Mouse (Mus musculus): ENCODE results near the gene Havcr1. TPM values are rescaled to one million over a fixed set of nuclear protein-coding genes. Genes with fewer than 3 reads are reported as not detected.
"Not testable (repeated sequence)": the region's sequence is repeated elsewhere in the genome, so short reads cannot be mapped to it uniquely, and the experiment has no call there.

Havcr1 gene
- not detected for total RNA-seq (2021)

DNA sequence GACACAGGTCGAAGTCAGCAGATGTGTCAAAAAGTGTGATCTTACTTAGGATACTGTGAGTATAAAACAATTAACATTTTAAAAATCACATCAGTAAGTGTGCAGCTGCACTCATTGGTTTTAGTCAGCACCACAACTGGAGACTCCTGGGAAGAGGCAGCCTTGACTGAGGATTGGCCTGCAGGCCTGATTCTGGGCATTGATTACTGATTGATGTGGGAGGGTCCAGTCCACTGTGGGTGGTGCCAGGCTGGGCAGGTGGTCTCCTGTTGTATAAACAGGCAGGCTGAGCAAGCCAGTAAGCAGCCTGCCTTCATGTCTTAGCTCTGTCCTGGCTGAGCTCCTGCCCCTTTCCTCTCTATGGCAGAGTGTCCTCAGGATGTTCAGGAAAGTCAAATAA is at the start of gene Havcr1:
Gene Havcr1 (plus strand): TSS at position 5 of the 400 bp plus-strand sequence.
- intact Hi-C loops (cut with DNase I): not testable (repeated sequence)

DNA sequence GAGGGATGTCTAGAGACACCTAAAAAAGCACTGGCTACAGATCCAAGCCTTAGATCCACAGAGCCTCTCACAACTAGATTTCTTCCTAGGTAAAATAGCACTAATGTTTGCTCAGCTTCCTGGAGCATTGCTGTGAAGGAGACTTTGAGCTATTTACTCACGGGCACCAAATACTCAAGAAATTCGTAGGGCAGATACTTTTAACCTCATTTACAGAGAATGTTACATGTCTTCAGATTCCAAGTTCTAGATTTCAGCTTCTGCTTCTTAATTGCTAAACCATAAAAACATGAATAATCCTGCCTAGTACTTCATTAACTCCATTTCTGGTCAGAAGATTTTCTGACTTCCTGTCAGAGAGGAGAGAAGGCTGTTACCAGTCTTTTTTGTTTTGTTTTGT is 44.7 kb upstream of the Havcr1 start:
- intact Hi-C loops (cut with DNase I): no loop called here
- no peak for DNase-seq (ENCODE audit: low spot score in 2 of 2)

More for the DNA sequence above, at the start of gene Havcr1:
- not testable (repeated sequence) for DNase-seq (ENCODE audit: low spot score in 2 of 2)

DNA sequence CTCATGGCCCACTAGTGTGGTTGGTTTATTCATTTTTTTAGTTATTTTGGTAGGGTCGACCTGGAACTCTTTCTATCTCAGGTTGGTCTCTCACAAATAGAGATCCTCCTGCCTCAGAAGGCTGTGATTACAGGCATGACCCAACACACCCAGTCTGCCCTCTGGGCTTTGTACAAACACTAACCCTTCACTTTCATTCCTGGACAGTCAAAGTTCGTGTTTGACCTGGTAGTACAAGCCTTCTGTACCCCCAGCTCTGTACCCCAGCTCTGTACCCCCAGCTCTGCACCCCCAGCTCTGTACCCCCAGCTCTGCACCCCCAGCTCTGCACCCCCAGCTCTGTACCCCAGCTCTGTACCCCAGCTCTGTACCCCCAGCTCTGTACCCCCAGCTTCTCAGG is 39.0 kb upstream of the Havcr1 start:
- intact Hi-C loops (cut with DNase I); DNase-seq (ENCODE audit: low spot score in 2 of 2): not testable (repeated sequence)

DNA sequence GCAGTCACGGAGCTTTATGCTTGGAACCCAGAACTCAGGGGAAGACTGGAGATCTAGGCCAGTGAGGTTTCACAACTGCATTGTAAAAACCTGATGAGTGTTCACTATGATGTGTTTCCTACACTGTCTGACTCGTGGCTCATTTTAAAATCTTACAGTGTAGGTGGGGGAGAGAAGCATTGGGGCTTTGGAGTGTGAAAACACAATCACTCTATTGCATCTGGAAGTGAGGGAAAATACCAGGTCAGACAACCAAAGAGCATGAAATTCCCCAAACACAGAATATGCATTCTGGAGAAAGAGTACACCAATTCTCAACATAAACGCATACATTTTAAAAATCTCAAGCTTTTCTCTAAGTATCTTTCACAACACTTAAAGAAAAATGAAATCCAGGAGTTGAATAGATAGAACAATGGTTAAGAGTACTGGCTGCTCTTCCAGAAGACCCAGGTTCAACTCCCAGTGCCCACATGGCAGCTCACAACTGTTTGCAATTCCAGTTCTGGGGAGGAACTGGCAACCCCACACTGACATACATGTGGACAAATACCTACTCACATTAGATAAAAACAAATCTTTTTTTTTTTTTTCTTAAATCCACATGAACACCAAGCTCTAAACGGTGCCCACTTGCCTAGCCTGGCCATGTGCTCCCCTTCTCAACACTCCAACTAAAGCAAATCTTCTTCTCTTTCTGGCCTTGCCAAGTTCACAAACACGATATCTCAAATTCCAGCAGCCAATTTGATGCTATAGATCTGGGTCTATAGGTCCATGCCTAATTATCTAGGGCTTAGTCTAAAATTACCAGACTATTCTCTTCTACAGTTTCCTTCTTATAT is 37.2 kb upstream of the Havcr1 start:
- intact Hi-C loops (cut with DNase I): no loop called here
- DNase-seq (ENCODE audit: low spot score in 2 of 2): no peak

DNA sequence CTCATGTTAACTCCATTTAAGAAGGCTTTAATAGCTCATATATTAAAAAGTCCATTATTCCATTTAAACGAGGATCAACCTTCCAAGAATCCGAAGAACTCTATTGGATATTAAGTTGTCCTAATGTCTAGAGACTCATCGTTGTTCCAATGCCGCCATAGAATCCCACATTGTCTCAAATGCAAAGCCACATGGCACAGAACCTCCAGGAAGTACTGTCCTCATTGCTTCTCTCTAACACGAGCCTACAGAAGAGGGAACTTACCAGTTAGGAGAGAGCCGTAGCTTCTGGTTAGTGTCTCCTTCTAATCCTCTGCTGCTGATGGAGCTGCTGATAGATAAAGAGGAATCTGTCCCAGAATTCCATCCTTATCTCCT is 36.6 kb upstream of the Havcr1 start:
- intact Hi-C loops (cut with DNase I): no loop called here
- no peak for DNase-seq (ENCODE audit: low spot score in 2 of 2)

DNA sequence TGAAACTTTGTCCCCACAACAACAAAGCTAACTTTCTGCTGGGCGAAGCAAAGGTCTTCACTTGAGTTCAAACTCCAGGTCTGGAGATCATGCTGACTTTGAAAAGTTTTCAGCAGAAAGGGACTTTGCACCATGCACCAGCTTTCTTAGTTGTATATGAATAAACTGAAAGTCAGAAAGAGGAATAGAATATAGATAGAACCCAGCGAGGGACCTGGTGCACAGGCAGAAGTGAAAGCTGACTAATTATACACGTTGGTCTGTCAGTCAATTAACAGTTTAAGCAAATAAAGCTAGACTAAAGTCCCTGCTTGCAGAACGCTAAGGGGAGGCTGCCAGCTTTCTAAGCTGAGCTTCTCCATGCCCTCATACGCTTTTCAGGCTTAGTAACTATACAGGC is 36.0 kb upstream of the Havcr1 start:
- intact Hi-C loops (cut with DNase I): no loop called here
- no peak for DNase-seq (ENCODE audit: low spot score in 2 of 2)

DNA sequence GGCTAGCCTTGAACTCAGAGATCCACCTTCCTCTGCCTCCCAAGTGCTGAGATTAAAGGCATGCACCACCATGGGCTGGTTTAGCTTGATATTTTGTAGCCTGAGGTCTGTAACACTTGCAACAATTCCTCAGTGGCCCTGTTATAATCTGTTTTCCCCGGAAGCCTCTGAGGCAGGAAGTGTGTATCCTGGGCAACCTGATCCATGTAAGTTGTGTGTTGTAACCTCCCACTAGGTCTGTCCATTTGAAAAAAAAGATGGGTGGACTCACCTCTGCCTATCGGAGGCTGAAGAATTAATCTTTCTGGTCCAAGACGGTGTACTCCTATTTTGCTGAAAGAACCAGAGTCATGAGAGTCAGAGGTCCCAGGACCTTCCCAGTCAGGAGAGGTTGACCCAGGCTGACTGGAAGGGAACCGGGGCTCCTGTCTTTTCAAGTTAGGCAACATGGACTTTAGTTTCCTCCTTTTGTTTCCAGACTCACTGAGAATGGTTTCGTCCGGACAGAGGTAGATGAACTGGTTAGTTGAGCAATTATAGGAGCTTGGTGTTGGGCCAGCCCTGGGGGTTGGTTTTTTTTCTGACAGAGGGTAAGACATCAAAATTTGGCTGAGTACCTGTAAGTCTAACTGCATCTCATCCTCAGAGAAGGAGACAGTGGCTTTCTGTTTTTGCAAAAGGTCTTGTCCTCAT is 28.1 kb upstream of the Havcr1 start, which contains the start of gene Timd2:
Gene Timd2 (minus strand): TSS at position 398 of the 693 bp plus-strand sequence.
- intact Hi-C loops (cut with DNase I): no loop called here
- DNase-seq (ENCODE audit: low spot score in 2 of 2): no peak

DNA sequence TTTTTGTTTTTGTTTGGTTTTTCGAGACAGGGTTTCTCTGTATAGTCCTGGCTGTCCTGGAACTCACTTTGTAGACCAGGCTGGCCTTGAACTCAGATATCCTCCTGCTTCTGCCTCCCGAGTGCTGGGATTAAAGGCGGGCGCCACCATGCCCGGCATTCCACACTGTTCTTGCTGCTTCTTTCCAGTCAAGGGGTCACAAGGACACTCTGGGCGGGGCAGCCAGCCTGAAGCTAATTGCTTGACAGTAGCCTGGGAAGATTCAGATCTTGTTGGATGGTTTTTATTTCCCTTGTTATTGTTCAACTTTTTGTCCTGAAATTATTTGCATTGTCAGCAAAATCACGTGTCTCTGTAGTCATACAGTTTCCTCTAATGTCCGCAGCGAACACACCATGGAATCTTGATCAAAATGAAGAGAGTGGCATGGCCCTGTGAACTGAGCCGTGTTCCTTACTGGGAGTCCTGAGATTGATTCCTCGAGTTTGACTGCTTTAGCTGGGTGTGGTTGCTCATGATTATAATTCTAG is 3.3 kb upstream of the Havcr1 start:
- intact Hi-C loops (cut with DNase I): no loop called here
- no peak for DNase-seq (ENCODE audit: low spot score in 2 of 2)

DNA sequence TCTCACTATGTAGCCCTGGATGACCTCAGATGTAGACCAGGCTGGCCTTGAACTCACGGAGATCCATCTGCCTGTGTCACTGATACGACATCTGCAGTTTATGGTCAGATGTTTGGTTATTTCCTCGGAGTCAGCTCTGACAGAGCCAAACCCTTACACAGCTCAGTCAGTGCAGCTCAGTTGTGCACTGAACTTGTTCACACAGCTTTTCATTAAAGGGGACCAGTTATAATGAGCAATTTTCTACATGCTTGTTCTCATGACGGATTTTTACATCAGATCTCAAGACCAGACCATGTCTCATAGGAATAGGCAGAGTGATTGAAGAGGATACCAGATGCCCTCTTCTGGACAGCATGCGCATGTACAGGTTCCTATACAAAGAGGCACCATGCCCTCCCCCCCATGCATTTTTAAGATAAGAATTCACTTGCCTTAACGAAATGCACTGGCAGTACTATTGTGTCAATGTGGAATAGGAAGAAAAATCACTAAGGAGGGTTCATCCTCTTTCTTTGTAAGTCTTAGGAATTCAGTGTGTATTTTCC is 1.6 kb upstream of the Havcr1 start:
- intact Hi-C loops (cut with DNase I): no loop called here
- DNase-seq (ENCODE audit: low spot score in 2 of 2): peak in 1 of 2 experiments; percentile 12

DNA sequence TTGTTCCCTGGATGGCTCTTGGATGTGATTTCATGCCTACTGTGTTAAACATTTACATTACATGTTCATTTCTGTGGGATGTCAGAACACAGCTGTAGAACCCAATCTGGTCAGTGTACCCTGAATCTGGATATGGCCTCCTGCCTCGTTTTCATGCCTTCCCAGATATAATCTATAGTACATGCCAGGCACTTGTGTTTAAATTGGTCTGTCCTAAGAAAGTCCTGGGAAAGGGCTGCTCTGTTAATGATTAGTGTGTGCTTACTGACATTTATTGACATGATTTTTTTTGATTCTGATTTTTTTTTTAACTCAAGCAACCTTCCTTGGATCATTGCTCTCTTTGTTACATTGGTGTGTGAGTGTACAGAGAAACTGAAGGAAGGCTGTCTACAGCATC is 263 bp upstream of the Havcr1 start:
- intact Hi-C loops (cut with DNase I): no loop called here
- DNase-seq (ENCODE audit: low spot score in 2 of 2): no peak

DNA sequence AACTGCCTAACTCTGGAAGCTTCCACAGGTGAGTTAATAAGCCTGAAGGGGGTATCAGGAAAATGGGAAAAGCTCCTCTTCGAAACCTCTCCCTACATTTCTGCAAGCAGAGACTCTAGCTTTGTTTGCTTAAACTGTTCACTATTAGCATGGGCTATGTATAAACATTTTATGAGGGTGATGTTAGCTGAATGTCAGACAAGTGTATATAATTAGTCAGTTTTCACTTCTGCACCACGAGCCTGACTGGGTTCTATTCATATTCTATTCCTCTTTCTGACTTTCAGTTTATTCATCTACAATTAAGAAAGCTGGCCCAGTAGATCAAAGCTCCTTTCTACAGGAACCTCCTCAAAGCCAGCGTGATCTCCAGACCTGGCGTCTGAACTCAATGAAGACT is 4.6 kb downstream of the Havcr1 start:
- intact Hi-C loops (cut with DNase I): no loop called here
- DNase-seq (ENCODE audit: low spot score in 2 of 2): no peak

DNA sequence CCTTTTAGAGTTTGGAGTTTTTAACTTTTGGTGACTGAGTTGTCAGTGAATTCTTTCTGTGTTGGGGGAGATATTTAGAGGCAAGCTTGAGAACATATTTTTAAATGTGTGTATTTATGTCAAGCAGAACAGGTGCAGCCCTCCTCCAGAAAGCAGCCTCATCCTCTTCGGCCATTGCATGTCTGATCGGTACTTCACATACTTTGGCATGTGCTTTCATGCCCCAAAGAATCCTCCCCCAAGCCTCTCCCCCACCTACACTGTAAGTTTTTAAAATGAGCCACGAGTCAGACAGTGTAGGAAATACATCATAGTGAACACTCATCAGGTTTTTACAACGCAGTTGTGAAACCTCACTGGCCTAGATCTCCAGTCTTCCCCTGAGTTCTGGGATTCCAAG is 6.0 kb downstream of the Havcr1 start:
- intact Hi-C loops (cut with DNase I): no loop called here
- no peak for DNase-seq (ENCODE audit: low spot score in 2 of 2)

DNA sequence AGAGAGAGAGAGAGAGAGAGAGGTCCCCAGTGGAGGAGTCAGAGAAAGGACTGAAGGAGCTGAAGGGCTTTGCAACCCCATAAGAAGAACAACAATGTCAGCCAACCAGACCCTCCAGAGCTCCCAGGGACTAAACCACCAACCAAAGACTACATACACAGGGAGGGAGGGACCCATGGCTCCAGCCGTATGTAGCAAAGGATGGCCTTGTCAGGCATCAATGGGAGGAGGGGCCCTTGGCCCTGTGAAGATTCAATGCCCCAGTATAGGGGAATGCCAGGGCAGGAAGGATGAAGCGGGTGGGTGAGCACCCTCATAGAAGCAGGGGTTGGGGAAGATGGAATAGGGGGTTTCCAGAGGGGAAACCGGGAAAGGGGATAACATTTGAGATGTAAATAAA is 6.8 kb downstream of the Havcr1 start:
- intact Hi-C loops (cut with DNase I): no loop called here
- no peak for DNase-seq (ENCODE audit: low spot score in 2 of 2)

DNA sequence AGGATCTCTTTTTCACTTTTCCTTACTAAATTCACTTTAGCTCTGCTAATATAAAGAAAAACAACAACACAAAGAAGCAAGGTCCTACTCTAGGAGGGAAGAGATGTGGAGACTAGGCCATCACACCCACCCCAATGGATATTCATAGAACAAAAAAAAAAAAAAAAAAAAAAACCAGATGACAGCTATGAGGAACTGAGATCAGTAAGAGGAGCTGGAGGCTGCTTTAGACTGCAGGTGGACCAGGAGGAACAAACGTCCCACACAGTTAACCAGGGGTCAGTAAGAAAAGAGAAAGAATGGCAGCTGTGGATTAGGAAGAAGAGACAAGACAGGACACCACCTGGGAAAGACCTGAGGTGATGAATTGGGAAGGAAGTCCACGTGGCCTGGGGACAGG is 13.1 kb downstream of the Havcr1 start:
- intact Hi-C loops (cut with DNase I): no loop called here
- DNase-seq (ENCODE audit: low spot score in 2 of 2): no peak

DNA sequence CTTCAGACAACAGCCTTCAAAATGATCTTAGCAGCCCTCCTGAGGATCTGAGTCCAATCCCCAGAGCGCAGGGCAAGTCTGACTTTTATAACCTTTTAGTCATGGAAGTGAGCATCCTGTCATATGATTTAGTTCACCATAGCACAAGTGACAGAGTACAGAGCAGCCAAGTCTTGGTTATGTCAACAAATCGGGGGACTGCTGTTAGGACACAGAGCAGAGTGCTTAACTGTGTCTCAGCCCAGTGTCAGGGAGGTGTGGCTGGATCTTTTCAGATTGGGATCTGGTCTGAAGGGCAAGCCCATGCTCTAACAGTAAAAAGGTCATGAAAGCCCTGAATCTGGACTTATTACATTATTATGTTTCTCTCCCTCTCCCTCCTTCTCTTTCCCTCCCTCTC is 18.8 kb downstream of the Havcr1 start:
- intact Hi-C loops (cut with DNase I): no loop called here
- DNase-seq (ENCODE audit: low spot score in 2 of 2): no peak

DNA sequence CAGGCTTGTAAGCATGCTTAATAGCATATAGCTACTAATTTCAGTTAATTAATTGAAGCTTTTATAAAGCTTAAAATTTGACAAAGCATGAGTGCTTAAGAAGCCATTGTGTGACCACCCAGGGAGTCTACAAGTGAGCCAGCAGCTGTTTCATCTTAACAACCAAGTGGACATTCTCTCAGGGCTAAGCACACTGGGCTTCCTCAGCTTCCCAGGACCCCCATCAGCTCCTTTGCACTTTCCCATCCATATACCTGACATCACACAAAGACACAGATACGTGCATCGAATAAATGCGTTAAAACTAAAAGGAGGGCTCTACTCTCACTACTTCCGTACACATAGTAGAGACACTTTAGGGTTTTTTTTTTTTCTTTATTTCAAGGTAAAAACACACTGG is 19.8 kb downstream of the Havcr1 start:
- intact Hi-C loops (cut with DNase I): no loop called here
- DNase-seq (ENCODE audit: low spot score in 2 of 2): no peak

DNA sequence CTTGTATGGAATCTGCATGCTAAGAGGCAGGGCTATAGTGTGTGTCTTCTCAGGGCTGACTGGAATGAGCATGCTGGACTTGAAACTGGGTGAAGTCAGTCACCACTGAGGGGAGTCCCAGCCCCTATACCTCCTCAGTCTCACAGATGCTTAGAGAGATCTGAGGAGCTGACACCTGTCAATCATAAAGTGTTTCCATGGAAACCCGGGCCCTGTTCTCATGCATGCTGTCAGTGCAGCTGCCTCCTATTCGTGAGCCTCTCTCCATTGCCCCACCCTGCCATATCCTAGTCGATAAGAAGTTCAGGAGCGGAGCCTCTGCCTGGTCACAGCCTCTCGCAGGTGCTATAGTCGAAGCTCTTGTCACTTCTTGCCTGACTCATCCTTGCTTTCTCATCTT is 20.8 kb downstream of the Havcr1 start:
- intact Hi-C loops (cut with DNase I): not testable (repeated sequence)

DNA sequence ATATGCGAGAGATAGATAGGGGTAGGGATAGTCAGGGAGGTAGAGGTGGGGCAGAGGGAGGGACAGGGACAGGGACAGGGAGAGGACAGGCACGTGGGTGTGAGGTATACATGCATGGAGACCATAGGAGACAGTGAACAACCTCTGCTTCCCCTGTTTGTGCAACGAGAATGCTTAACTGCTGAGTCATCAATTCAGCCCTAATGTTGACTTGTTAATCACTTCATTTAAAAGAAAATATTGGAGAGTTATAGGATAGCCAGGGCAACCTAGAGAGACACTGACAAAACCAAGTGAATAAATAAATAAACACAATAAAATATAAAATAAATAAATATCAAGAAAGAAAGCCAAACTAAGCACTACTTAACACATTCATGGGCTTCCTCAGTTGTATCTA is 42.0 kb downstream of the Havcr1 start:
- no peak for DNase-seq (ENCODE audit: low spot score in 2 of 2)
- intact Hi-C loops (cut with DNase I): no loop called here

More for the DNA sequence above, 20.8 kb downstream of the Havcr1 start:
- not testable (repeated sequence) for DNase-seq (ENCODE audit: low spot score in 2 of 2)

DNA sequence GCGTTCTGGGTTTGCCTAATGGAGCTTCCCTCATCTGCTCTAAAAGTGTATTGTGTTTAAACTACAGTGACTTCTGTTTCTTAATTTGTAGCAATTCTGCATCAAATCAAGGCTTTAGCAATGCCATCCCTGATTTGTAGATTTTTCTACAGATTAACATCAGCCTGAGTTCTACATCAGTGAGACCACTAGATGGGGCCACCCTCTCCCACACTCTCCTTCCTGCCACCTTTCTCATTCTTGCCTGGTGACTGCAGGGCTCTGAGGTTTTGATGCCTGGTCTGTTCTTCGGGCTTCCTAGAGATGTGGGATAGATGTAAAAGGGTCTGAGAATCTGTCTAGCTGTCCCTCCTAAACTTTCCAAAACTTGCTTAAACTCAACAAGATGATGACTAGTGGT is 44.9 kb downstream of the Havcr1 start:
- intact Hi-C loops (cut with DNase I): no loop called here

DNA sequence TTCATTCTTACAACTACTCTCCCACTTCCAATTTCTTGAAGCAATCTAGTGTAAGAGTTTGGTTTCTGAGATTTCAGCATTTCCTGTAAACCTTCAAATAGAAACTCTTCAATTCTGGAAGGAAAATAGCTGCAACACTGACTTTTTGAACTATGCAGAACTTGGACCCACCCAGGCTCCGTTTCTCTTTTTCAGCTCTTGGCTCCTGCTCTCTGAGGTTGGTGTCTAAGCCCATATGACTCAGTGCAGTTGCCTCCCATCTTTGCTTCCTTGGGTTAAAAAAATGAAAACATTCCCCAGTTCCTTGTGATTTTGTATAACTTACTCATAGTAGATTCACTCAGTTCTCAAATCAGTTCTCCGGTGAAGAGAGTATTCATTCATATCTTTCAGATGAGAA is 69.6 kb downstream of the Havcr1 start:
- no peak for DNase-seq (ENCODE audit: low spot score in 2 of 2)
- intact Hi-C loops (cut with DNase I): no loop called here

More for the DNA sequence above, 44.9 kb downstream of the Havcr1 start:
- no peak for DNase-seq (ENCODE audit: low spot score in 2 of 2)

DNA sequence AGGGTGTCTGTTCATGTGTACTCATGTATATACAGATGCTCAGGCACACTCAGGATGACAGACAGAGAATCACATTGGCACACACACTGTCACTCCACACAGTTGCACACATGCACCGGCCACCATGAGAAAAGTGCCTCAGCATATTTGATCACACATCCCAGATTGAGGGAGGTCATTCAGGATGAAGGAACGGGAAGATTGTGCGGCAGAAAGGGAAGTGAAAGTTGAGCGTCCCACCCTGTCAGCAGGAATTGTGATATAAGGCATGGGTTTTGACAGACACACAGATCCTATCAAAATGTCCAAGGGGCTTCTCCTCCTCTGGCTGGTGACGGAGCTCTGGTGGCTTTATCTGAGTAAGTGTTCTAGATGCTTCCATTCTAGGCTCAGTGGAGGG is 75.6 kb downstream of the Havcr1 start, which contains the start of gene Timd4:
Gene Timd4 (plus strand): TSS at position 290 of the 400 bp plus-strand sequence.
- DNase-seq (ENCODE audit: low spot score in 2 of 2): no peak
- intact Hi-C loops (cut with DNase I): no loop called here
